Mouse (Mus musculus) bone marrow, adult 2 months (tissue): ENCODE measurements around the gene Sez6.

Experiments used
- CTCF ChIP-seq: fragments of 200-500 bp; IDR thresholded peaks from 2 replicates; pipeline ENCODE4 v1.5.1; 2011; ENCODE audit warnings: low read length, control low read depth; ENCODE audit not compliant: control insufficient read depth, insufficient read depth
- POLR2A ChIP-seq: fragments of 200-500 bp; IDR thresholded peaks from 2 replicates; pipeline ENCODE4 v1.6.1; 2011; ENCODE audit warnings: low read depth, mild to moderate bottlenecking, control low read depth, low read length, borderline replicate concordance; ENCODE audit not compliant: control insufficient read depth

GRCm38 (mm10) chr11:78023607-78024006 lies 93.0 kb downstream of the Sez6 start:
- TF ChIP-seq POLR2A (no peak), CTCF (peak; percentile 30; the same call in 1 of the 2 replicates)
